Mouse (Mus musculus): ENCODE results near the gene Tmie. TPM values are rescaled to one million over a fixed set of nuclear protein-coding genes. Genes with fewer than 3 reads are reported as not detected.
A peak's percentile ranks its signal among the peaks of the same experiment; 100 is the strongest.

Gene Tmie
- total RNA-seq, 2 experiments from 2014 or later = not detected

- ATAC-seq (replicated peaks; ENCODE audit: low FRiP score, low TSS enrichment, poor library complexity, severe bottlenecking) = no peak
Observed at GRCm38 (mm10) chr9:110891077-110891828, 11.3 kb upstream of the Tmie start.

- ATAC-seq (replicated peaks; ENCODE audit: low FRiP score, low TSS enrichment, poor library complexity, severe bottlenecking) = no peak
Observed at GRCm38 (mm10) chr9:110890026-110890783, 10.3 kb upstream of the Tmie start.

- ATAC-seq (replicated peaks; ENCODE audit: low FRiP score, low TSS enrichment, poor library complexity, severe bottlenecking) = no peak
Observed at GRCm38 (mm10) chr9:110888935-110889334, 9.0 kb upstream of the Tmie start.

GRCm38 (mm10) chr9:110887388-110888303, 7.7 kb upstream of the Tmie start:
- ATAC-seq (replicated peaks; ENCODE audit: low FRiP score, low TSS enrichment, poor library complexity, severe bottlenecking) = no peak

- ATAC-seq (replicated peaks; ENCODE audit: low FRiP score, low TSS enrichment, poor library complexity, severe bottlenecking) = no peak
Observed at GRCm38 (mm10) chr9:110881953-110882352, 2.0 kb upstream of the Tmie start.

- no peak for ATAC-seq (replicated peaks; ENCODE audit: low FRiP score, low TSS enrichment, poor library complexity, severe bottlenecking)
Observed at GRCm38 (mm10) chr9:110880772-110881171, 859 bp upstream of the Tmie start.

- ATAC-seq (replicated peaks; ENCODE audit: low FRiP score, low TSS enrichment, poor library complexity, severe bottlenecking) = no peak
Observed at GRCm38 (mm10) chr9:110879191-110879920, 557 bp downstream of the Tmie start, which contains the start of gene Als2cl. TSS of gene Als2cl (plus strand) at chr9:110879870.

GRCm38 (mm10) chr9:110877888-110878287, 2.0 kb downstream of the Tmie start:
- no peak for ATAC-seq (replicated peaks; ENCODE audit: low FRiP score, low TSS enrichment, poor library complexity, severe bottlenecking)

GRCm38 (mm10) chr9:110877353-110877752, 2.6 kb downstream of the Tmie start:
- ATAC-seq (replicated peaks; ENCODE audit: low FRiP score, low TSS enrichment, poor library complexity, severe bottlenecking) = no peak

- ATAC-seq (replicated peaks; ENCODE audit: low FRiP score, low TSS enrichment, poor library complexity, severe bottlenecking) = no peak
Observed at GRCm38 (mm10) chr9:110875288-110875695, 4.6 kb downstream of the Tmie start.

GRCm38 (mm10) chr9:110874660-110875191, 5.2 kb downstream of the Tmie start:
- ATAC-seq (replicated peaks; ENCODE audit: low FRiP score, low TSS enrichment, poor library complexity, severe bottlenecking) = no peak

GRCm38 (mm10) chr9:110873681-110874659, 5.9 kb downstream of the Tmie start:
- no peak for ATAC-seq (replicated peaks; ENCODE audit: low FRiP score, low TSS enrichment, poor library complexity, severe bottlenecking)

GRCm38 (mm10) chr9:110871030-110871429, 8.9 kb downstream of the Tmie start:
- ATAC-seq (replicated peaks; ENCODE audit: low FRiP score, low TSS enrichment, poor library complexity, severe bottlenecking) = peak; percentile 46

GRCm38 (mm10) chr9:110858967-110859596, 20.8 kb downstream of the Tmie start:
- peak; percentile 91 for ATAC-seq (replicated peaks; ENCODE audit: low FRiP score, low TSS enrichment, poor library complexity, severe bottlenecking)

- no peak; the same call in none of the 2 replicates for ATAC-seq (replicated peaks; ENCODE audit: low FRiP score, low TSS enrichment, poor library complexity, severe bottlenecking)
Observed at GRCm38 (mm10) chr9:110858523-110858922, 21.4 kb downstream of the Tmie start.

- ATAC-seq (replicated peaks; ENCODE audit: low FRiP score, low TSS enrichment, poor library complexity, severe bottlenecking) = peak; percentile 38
Observed at GRCm38 (mm10) chr9:110857781-110858472, 22.0 kb downstream of the Tmie start, which contains the start of gene Prss50. TSS of gene Prss50 (plus strand) at chr9:110857967.

GRCm38 (mm10) chr9:110856920-110857319, 23.0 kb downstream of the Tmie start:
- ATAC-seq (replicated peaks; ENCODE audit: low FRiP score, low TSS enrichment, poor library complexity, severe bottlenecking) = no peak
